ENCODE assay signal across 18 mouse cellular contexts in genomic region chr1:158328839-158329238, GRCm38 (mm10). TPM values are rescaled to one million over a fixed set of nuclear protein-coding genes. Genes with fewer than 3 reads are reported as not detected.
"Had no signal": no experiment of that assay in that cellular context is flagged by ENCODE, and none has a peak within 500 bp of the region (broad histone marks: within the 10 kb centered on the region; RNA-seq: fewer than 3 reads in every experiment).

No protein-coding gene starts in this region.

- H3K27me3 ChIP-seq: intestine, embryonic 15.5 days; kidney, embryonic 15.5 days; limb, embryonic 12.5 days; liver, embryonic 13.5 days; lung, embryonic 15.5 days; megakaryocyte, embryonic 14.5 days; neural tube, embryonic 15.5 days; stomach, embryonic 15.5 days had no signal

- DNase-seq: kidney, adult 18-20 months; kidney, postnatal 36 days; liver; liver, embryonic 13.5 days; liver, postnatal 0 days; lung, postnatal 14 days; right cerebral cortex, postnatal 14 days; thymus, adult 2 months; thymus, postnatal 25 days had no signal

- H3K27ac ChIP-seq: intestine, embryonic 15.5 days; kidney, embryonic 15.5 days; limb, embryonic 12.5 days; liver, embryonic 13.5 days; lung, embryonic 15.5 days; macrophage; neural tube, embryonic 15.5 days; stomach, embryonic 15.5 days had no signal

- H3K4me1 ChIP-seq: intestine, embryonic 15.5 days; kidney, embryonic 15.5 days; limb, embryonic 12.5 days; liver, embryonic 13.5 days; lung, embryonic 15.5 days; megakaryocyte, embryonic 14.5 days; neural tube, embryonic 15.5 days; stomach, embryonic 15.5 days had no signal

- H3K9me3 ChIP-seq: intestine, embryonic 15.5 days; kidney, embryonic 15.5 days; limb, embryonic 12.5 days; liver, embryonic 13.5 days; lung, embryonic 15.5 days; neural tube, embryonic 15.5 days; stomach, embryonic 15.5 days had no signal

- H3K9ac ChIP-seq: intestine, embryonic 15.5 days; kidney, embryonic 15.5 days; limb, embryonic 12.5 days; liver, embryonic 13.5 days; liver, postnatal 0 days; lung, embryonic 15.5 days; neural tube, embryonic 15.5 days; stomach, embryonic 15.5 days had no signal

- H3K4me2 ChIP-seq: intestine, embryonic 15.5 days; kidney, embryonic 15.5 days; limb, embryonic 12.5 days; liver, embryonic 13.5 days; lung, embryonic 15.5 days; neural tube, embryonic 15.5 days; stomach, embryonic 15.5 days had no signal

- H3K4me3 ChIP-seq: intestine, embryonic 15.5 days; kidney, embryonic 15.5 days; limb, embryonic 12.5 days; liver, embryonic 13.5 days; lung, embryonic 15.5 days; megakaryocyte, embryonic 14.5 days; myocyte; neural tube, embryonic 15.5 days; stomach, embryonic 15.5 days had no signal

- H3K36me3 ChIP-seq: intestine, embryonic 15.5 days; kidney, embryonic 15.5 days; limb, embryonic 12.5 days; liver, embryonic 13.5 days; lung, embryonic 15.5 days; neural tube, embryonic 15.5 days; stomach, embryonic 15.5 days had no signal

- ATAC-seq: intestine, embryonic 15.5 days; liver, postnatal 0 days had no signal

RNA-seq across cellular contexts. Expression of gene Brinp2, which starts 27.3 kb away (rescaled TPM):
- polyA plus RNA-seq: liver, postnatal 0 days; macrophage; myocyte had no signal

RNA-seq across cellular contexts. Expression of gene Astn1, which starts 33.2 kb away (rescaled TPM):
- polyA plus RNA-seq: liver, postnatal 0 days; macrophage; myocyte had no signal
